ENCODE assay signal across 12 mouse cellular contexts in the genomic region with DNA sequence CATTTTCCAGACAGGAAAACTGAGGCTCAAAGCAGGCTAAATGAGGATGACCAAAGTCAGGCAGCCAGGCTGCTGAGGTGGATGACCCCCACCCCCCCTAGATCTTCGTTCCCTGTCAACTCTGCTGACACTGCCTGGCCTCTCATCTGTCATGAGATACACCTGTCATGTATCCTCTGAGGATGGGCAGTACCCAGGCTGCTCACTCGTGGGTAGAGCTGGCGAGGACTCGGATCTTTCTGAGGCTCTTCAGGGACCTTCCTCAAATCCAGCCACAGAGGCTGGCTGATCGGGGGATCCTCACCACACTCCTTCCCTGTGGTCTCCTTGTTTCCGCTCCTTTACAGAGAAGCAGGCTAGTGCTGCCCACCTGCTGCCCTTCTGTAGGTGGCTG. TPM values are rescaled to one million over a fixed set of nuclear protein-coding genes. Genes with fewer than 3 reads are reported as not detected.
DNase-seq lines count a peak whose midpoint lies in the region; ATAC-seq and TF ChIP-seq lines count a peak whose summit lies in the region.
"Had no signal": no experiment of that assay in that cellular context is flagged by ENCODE, and none has a peak within 500 bp of the region (broad histone marks: within the 10 kb centered on the region; RNA-seq: fewer than 3 reads in every experiment).

No protein-coding gene starts in this region.

- no peak for DNase-seq in forebrain, embryonic 10.5 days (ENCODE audit: extremely low spot score, low spot score)
- DNase-seq in midbrain, postnatal 0 days (ENCODE audit: low spot score) = no peak
- DNase-seq in lung, postnatal 25 days (ENCODE audit: low spot score) = no peak
- no peak for DNase-seq in heart, postnatal 4 days
- DNase-seq: kidney, postnatal 14 days had no signal

- peak overlapping the region; percentile 68 for H3K27ac ChIP-seq in forebrain, embryonic 10.5 days
- H3K27ac ChIP-seq in forebrain, embryonic 16.5 days (ENCODE audit: low read length) = no peak overlapping the region
- H3K27ac ChIP-seq in midbrain, embryonic 13.5 days = peak overlapping the region; percentile 3; the same call in 1 of the 2 replicates
- no peak overlapping the region for H3K27ac ChIP-seq in midbrain, postnatal 0 days (ENCODE audit: low read depth, low read length)

- no peak for ATAC-seq in forebrain, embryonic 16.5 days
- no peak for ATAC-seq in midbrain, embryonic 13.5 days
- no peak for ATAC-seq in midbrain, postnatal 0 days (ENCODE audit: low FRiP score)
- peak; percentile 1 for ATAC-seq in inflammation-experienced regulatory T-cells, adult 6 months
- peak; percentile 1; the same call in 1 of the 2 replicates for ATAC-seq in monocyte, adult 5-6 weeks (replicated peaks; ENCODE audit: insufficient number of reproducible peaks, low FRiP score, low TSS enrichment, poor library complexity, severe bottlenecking)

- peaks cover 61% of the 10 kb centered on the region for H3K4me1 ChIP-seq in forebrain, embryonic 10.5 days
- peaks cover 17% of the 10 kb centered on the region for H3K4me1 ChIP-seq in forebrain, embryonic 16.5 days (replicated peaks; ENCODE audit: control insufficient read depth, insufficient read depth, low read length)
- peaks cover 36% of the 10 kb centered on the region for H3K4me1 ChIP-seq in midbrain, embryonic 13.5 days (replicated peaks)
- peaks cover 11% of the 10 kb centered on the region for H3K4me1 ChIP-seq in midbrain, postnatal 0 days (ENCODE audit: insufficient read depth, low read length)

- no peak for TF ChIP-seq CTCF in midbrain, postnatal 0 days (IDR thresholded peaks at IDR 0.05)

- H3K9me3 ChIP-seq in forebrain, embryonic 10.5 days = no peaks in the 10 kb centered on the region
- no peaks in the 10 kb centered on the region for H3K9me3 ChIP-seq in forebrain, embryonic 16.5 days (ENCODE audit: control insufficient read depth, low read length)
- no peaks in the 10 kb centered on the region for H3K9me3 ChIP-seq in midbrain, embryonic 13.5 days
- no peaks in the 10 kb centered on the region for H3K9me3 ChIP-seq in midbrain, postnatal 0 days (ENCODE audit: low read length)

- H3K4me2 ChIP-seq in forebrain, embryonic 16.5 days (ENCODE audit: low read length) = no peak overlapping the region
- H3K4me2 ChIP-seq in midbrain, embryonic 13.5 days (replicated peaks) = no peak overlapping the region
- no peak overlapping the region for H3K4me2 ChIP-seq in midbrain, postnatal 0 days (ENCODE audit: low read depth, low read length, poor library complexity, severe bottlenecking)

- 85% methylated on average over 6 of the region's 6 CpGs for WGBS in forebrain, embryonic 10.5 days
- 71% methylated on average over 6 of the region's 6 CpGs for WGBS in forebrain, embryonic 16.5 days
- WGBS in midbrain, embryonic 13.5 days = 81% methylated on average over 6 of the region's 6 CpGs
- 76% methylated on average over 6 of the region's 6 CpGs for WGBS in midbrain, postnatal 0 days

- H3K4me3 ChIP-seq in forebrain, embryonic 10.5 days = no peak overlapping the region
- H3K4me3 ChIP-seq in forebrain, embryonic 16.5 days (replicated peaks; ENCODE audit: low read length) = no peak overlapping the region
- no peak overlapping the region for H3K4me3 ChIP-seq in midbrain, embryonic 13.5 days (replicated peaks)
- H3K4me3 ChIP-seq in midbrain, postnatal 0 days (ENCODE audit: low read depth, low read length) = no peak overlapping the region
- H3K4me3 ChIP-seq: myocyte had no signal

- peaks cover 66% of the 10 kb centered on the region for H3K36me3 ChIP-seq in forebrain, embryonic 10.5 days (replicated peaks)
- no peaks in the 10 kb centered on the region for H3K36me3 ChIP-seq in forebrain, embryonic 16.5 days (ENCODE audit: control insufficient read depth, insufficient read depth)
- H3K36me3 ChIP-seq in midbrain, embryonic 13.5 days = peaks cover 28% of the 10 kb centered on the region
- H3K36me3 ChIP-seq in midbrain, postnatal 0 days (ENCODE audit: insufficient read depth, low read length) = no peaks in the 10 kb centered on the region

- peaks cover 16% of the 10 kb centered on the region; the same call in 1 of the 2 replicates for H3K27me3 ChIP-seq in forebrain, embryonic 10.5 days (ENCODE audit: poor library complexity, severe bottlenecking)
- no peaks in the 10 kb centered on the region for H3K27me3 ChIP-seq in forebrain, embryonic 16.5 days (replicated peaks; ENCODE audit: control insufficient read depth, insufficient read depth, low read length)
- no peaks in the 10 kb centered on the region for H3K27me3 ChIP-seq in midbrain, embryonic 13.5 days
- H3K27me3 ChIP-seq in midbrain, postnatal 0 days (ENCODE audit: insufficient read depth, low read length) = no peaks in the 10 kb centered on the region

- no peak overlapping the region for H3K9ac ChIP-seq in forebrain, embryonic 16.5 days (replicated peaks; ENCODE audit: low read depth, low read length)
- no peak overlapping the region for H3K9ac ChIP-seq in midbrain, embryonic 13.5 days (replicated peaks)
- H3K9ac ChIP-seq in midbrain, postnatal 0 days (replicated peaks; ENCODE audit: low read length, poor library complexity, severe bottlenecking) = no peak overlapping the region

RNA-seq across cellular contexts. Expression of gene Lfng, which starts 9.0 kb away (rescaled TPM):
- 33.1 and 33.3 TPM in 2 replicates for polyA plus RNA-seq in forebrain, embryonic 10.5 days (2016; fragmentation: Nextera tagmentation; extraction: Ambion mirVana)
- polyA plus RNA-seq in forebrain, embryonic 16.5 days (2015; fragmentation: Nextera tagmentation; extraction: Ambion mirVana) = 23.3 and 25.6 TPM in 2 replicates
- polyA plus RNA-seq in midbrain, embryonic 13.5 days (2015; fragmentation: Nextera tagmentation; extraction: Ambion mirVana) = 25.0 and 25.7 TPM in 2 replicates
- total RNA-seq in midbrain, postnatal 0 days (2014; rRNA removed) = 55.6 and 56.6 TPM in 2 replicates
- 20.1 and 22.5 TPM in 2 replicates for polyA plus RNA-seq in midbrain, postnatal 0 days (2015; fragmentation: Nextera tagmentation; extraction: Ambion mirVana)
- polyA plus RNA-seq in inflammation-experienced regulatory T-cells, adult 6 months (2017; shearing (Covaris generic)) = 10 to 100 TPM; 16.8 to 44.8 (median 23.1) TPM
- total RNA-seq in monocyte, adult 5-6 weeks (2017) = 274 to 469 TPM (median 297 TPM) in 3 replicates
- 10 to 100 TPM; 11.6 to 12.1 TPM for total RNA-seq in heart, postnatal 4 days (2021)

RNA-seq across cellular contexts. Expression of gene Ttyh3, which starts 32.7 kb away (rescaled TPM):
- polyA plus RNA-seq in forebrain, embryonic 10.5 days (2016; fragmentation: Nextera tagmentation; extraction: Ambion mirVana) = 31.6 and 35.7 TPM in 2 replicates
- polyA plus RNA-seq in forebrain, embryonic 16.5 days (2015; fragmentation: Nextera tagmentation; extraction: Ambion mirVana) = 68.7 and 68.9 TPM in 2 replicates
- 53.6 and 76.6 TPM in 2 replicates for polyA plus RNA-seq in midbrain, embryonic 13.5 days (2015; fragmentation: Nextera tagmentation; extraction: Ambion mirVana)
- 196 and 204 TPM in 2 replicates for total RNA-seq in midbrain, postnatal 0 days (2014; rRNA removed)
- polyA plus RNA-seq in midbrain, postnatal 0 days (2015; fragmentation: Nextera tagmentation; extraction: Ambion mirVana) = 52.0 and 56.6 TPM in 2 replicates
- 1 to 10 TPM; 2.8 to 4.2 (median 3.7) TPM for polyA plus RNA-seq in inflammation-experienced regulatory T-cells, adult 6 months (2017; shearing (Covaris generic))
- total RNA-seq in monocyte, adult 5-6 weeks (2017) = 12.6 to 29.2 TPM (median 15.6 TPM) in 3 replicates
- total RNA-seq in heart, postnatal 4 days (2021) = 10 to 100 TPM; 83.0 to 90.4 TPM

RNA-seq across cellular contexts. Expression of gene Grifin, which starts 51.2 kb away (rescaled TPM):
- not detected in 2 replicates for polyA plus RNA-seq in forebrain, embryonic 10.5 days (2016; fragmentation: Nextera tagmentation; extraction: Ambion mirVana)
- not detected in 2 replicates for polyA plus RNA-seq in forebrain, embryonic 16.5 days (2015; fragmentation: Nextera tagmentation; extraction: Ambion mirVana)
- not detected in 2 replicates for polyA plus RNA-seq in midbrain, embryonic 13.5 days (2015; fragmentation: Nextera tagmentation; extraction: Ambion mirVana)
- not detected in 2 replicates for total RNA-seq in midbrain, postnatal 0 days (2014; rRNA removed)
- polyA plus RNA-seq in midbrain, postnatal 0 days (2015; fragmentation: Nextera tagmentation; extraction: Ambion mirVana) = 0.39 TPM in 1 of 2 replicates, not detected in the other
- 1 to 10 TPM; 1.2 to 5.5 (median 1.9) TPM for polyA plus RNA-seq in inflammation-experienced regulatory T-cells, adult 6 months (2017; shearing (Covaris generic))
- not detected in 3 replicates for total RNA-seq in monocyte, adult 5-6 weeks (2017)
- total RNA-seq in heart, postnatal 4 days (2021) = not detected
- polyA plus RNA-seq: embryonic facial prominence, embryonic 14.5 days; gonadal fat pad, adult 2 months; myocyte had no signal

Comparison
In these comparisons a context has a peak if more than half of its experiments do, and no peak if none do; other contexts are left out.
1. H3K27ac ChIP-seq: peak in forebrain, embryonic 10.5 days (single experiment) and midbrain, embryonic 13.5 days (single experiment); none in forebrain, embryonic 16.5 days (single experiment) and midbrain, postnatal 0 days (single experiment).
2. ATAC-seq: peak in inflammation-experienced regulatory T-cells, adult 6 months (single experiment) and monocyte, adult 5-6 weeks (single experiment); none in forebrain, embryonic 16.5 days (single experiment), midbrain, embryonic 13.5 days (single experiment) and midbrain, postnatal 0 days (single experiment).